Mouse (Mus musculus) heart, postnatal 10 days (tissue): Measurements from ENCODE around the gene Ly6g6c. TPM values are rescaled to one million over a fixed set of nuclear protein-coding genes. Genes with fewer than 3 reads are reported as not detected.

Source experiments
- DNase-seq, 2 experiments: peaks; one replicate each; pipeline ENCODE4 v3.0.0; 2021
- intact Hi-C: fragments of 180-260 bp; cut with DNase I; formaldehyde crosslinking; loops from one replicate; pipeline ENCODE4 v1.15.1; 2025
- total RNA-seq, 2 experiments: library from RNA; stranded (reverse); gene quantifications; 2 replicates each; pipeline ENCODE4 v1.2.3; 2021

The Ly6g6c gene
- total RNA-seq, 2 experiments from 2014 or later = not detected

GRCm38 (mm10) chr17:35077285-35077684 lies 12.1 kb downstream of the Ly6g6c start:
- no peak for DNase-seq
- intact Hi-C loops = no loop called here

- DNase-seq = peak; percentile 63 to 68
- intact Hi-C loops = loop anchor here (2.0 kb wide), 1 partner anchor 57 kb away; no protein-coding TSS in a partner anchor
Observed at GRCm38 (mm10) chr17:35077786-35078233, 12.6 kb downstream of the Ly6g6c start, which contains the start of gene Ly6g6d. Ly6g6d (minus strand) TSS chr17:35078065.

GRCm38 (mm10) chr17:35079778-35080177 lies 14.6 kb downstream of the Ly6g6c start:
- peak in 1 of 2 experiments; percentile 31 for DNase-seq
- intact Hi-C loops = loop anchor here (2.0 kb wide), 1 partner anchor 59 kb away; no protein-coding TSS in a partner anchor

GRCm38 (mm10) chr17:35080248-35080647 lies 15.1 kb downstream of the Ly6g6c start:
- DNase-seq = no peak
- intact Hi-C loops = no loop called here

DNA sequence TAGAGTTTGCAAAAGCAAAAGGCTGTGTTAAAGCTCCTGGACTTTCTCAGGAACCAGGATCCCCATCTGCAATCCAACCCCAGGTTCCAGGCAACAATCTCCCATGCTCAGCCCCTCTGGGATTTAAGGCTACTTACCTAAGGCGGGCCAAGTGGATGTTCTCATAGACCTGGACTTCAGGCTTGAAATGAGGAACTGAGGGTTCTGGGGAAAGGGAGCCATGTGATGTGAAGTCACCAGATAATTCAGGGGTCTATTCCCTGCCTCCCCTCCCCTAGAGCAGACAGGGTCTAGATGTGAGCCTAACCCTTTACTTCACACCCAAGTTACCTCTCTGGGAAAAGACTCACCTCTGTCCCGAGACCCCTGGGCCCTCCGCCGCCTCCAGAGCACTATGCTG lies 15.5 kb downstream of the Ly6g6c start:
- DNase-seq = no peak
- intact Hi-C loops = no loop called here

GRCm38 (mm10) chr17:35082841-35083576 lies 17.8 kb downstream of the Ly6g6c start:
- intact Hi-C loops = no loop called here
- no peak for DNase-seq

- intact Hi-C loops = no loop called here
- no peak for DNase-seq
Observed at GRCm38 (mm10) chr17:35083929-35084497, 18.8 kb downstream of the Ly6g6c start.

DNA sequence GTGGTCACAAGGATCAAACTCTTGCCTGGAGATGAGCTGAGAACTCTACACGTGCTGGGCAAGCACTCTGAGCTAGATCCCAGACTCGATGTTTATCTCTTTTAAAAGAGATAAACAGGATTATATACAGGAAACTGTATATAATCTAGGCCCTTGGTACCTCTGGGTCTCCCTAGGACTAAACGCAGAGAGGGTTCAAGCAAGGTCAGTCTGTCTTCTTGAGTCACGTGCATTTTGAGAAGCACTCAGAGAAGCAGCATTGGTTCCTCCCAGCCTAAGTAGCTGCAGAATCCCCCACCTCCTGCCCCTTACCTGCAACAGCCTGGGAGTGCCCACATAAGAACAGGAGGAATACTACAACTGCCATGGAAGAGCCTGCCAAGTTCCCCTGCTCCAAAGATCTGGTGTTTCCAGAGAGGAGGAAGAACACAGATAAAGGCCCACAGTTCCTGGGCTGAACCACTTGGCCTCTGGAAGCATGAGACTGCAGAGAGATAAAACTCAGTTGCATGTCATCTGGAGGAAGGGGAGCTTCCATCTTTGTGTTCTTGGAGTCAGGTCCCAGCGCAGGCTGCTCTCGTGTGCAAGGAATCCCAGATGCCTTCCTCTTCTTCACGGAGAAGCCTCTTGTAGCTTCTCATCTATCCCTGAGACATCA lies 20.1 kb downstream of the Ly6g6c start, which contains the start of gene Ly6g6f:
TSS of gene Ly6g6f (minus strand) at position 403 of the 658 bp plus-strand sequence.
- intact Hi-C loops = no loop called here
- no peak for DNase-seq

DNA sequence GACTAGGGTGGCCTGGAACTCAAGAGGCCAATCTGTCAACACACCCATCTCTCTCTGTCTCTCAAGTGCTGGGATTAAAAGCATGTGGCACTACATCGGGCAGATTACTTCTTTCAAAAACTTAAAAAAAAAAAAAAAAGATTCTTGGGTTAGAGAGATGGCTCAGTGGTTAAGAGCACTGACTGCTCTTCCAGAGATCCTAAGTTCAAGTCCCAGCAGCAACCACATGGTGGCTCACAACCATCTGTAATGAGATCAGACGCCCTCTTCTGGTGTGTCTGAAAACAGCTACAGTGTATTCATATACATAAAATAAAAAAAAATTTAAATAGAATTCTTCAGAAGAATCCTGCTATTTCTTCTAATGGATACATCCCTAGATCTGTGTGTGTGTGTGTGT lies 23.0 kb downstream of the Ly6g6c start:
- intact Hi-C loops = loop anchor here (2.0 kb wide), 1 partner anchor 29 kb away; the partner anchor contains the start of gene Ddah2
- no peak for DNase-seq

DNA sequence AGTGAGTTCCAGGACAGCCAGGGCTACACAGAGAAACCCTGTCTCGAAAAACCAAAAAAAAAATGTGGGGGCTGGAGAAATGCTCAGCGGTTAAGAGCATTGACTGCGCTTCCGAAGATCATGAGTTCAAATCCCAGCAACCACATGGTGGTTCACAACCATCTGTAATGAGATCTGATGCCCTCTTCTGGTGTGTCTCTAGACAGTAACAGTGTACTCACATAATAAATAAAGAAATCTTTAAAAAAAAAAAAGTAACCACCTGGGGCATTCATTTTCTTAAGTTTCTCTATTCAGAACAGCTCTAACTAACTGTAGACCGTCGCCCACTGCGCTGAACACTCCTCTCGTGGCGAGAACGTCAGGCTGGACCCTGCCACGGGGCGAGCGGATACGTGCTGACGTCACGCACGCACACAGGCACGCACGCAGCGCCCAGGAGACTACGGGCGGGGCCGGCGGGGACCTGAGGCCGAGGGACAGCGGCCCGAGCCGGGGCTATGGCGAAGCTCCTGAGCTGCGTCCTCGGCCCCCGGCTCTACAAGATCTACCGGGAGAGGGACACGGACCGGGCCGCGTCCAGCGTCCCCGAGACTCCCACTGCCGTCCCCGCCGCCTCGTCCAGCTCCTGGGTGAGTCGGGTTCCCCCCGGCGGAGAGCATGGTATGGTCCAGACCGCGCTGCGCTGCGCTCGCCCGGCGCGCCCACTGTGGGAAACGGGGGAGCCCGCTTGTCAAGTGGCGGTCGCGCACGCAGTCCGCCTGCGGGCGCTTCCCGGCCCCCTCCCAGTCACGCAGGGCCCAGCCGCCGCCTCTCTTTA lies 23.8 kb downstream of the Ly6g6c start, which contains the start of gene Abhd16a:
TSS of gene Abhd16a (plus strand) at position 439 of the 820 bp plus-strand sequence.
- intact Hi-C loops = loop anchor here (2.0 kb wide), 1 partner anchor 30 kb away; the partner anchor contains the start of gene Ddah2
- DNase-seq = peak; percentile 96

- intact Hi-C loops = loop anchor here (2.0 kb wide), 1 partner anchor 30 kb away; the partner anchor contains the start of gene Gpank1
- peak; percentile 35 to 46 for DNase-seq
Observed at GRCm38 (mm10) chr17:35090166-35090932, 25.2 kb downstream of the Ly6g6c start.

DNA sequence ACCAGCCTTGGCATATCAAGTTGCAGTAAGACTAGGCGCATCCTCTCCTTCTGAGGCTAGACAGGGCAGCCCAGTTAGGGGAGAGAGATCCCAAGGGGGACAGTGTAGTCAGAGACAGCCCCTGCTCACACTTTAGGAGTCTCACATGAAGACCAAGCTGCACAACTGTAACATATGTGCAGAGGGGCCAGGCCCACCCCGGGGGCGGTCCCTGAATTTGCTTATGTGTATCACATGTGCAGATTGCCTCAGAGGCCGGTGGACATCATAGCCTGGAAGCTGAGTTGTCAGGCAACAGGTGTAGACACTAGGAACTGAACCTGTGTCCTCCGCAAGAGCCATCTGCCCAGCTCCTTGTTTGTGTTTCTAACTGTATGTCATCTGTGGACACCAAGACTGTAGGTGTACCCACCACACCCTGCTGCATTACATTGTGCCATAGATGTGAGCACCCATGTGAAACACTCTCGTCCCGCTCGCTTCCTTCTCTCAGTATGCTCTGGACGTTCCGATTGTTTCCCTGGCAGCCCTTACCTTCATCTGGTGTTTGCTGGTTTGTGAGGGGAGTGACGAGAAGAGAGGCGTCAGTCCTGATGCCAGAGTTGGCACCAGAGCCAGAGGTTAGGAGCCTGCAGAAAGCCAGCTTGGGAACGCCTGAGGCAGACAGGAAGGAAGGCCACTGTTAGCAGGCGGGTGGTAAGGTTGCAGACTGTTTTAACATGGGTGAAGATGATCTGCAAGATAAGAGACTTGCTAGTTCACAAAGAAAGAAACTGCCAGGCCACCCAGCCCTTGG lies 27.4 kb downstream of the Ly6g6c start:
- intact Hi-C loops = no loop called here
- DNase-seq = no peak

- no peak for DNase-seq
- intact Hi-C loops = no loop called here
Observed at GRCm38 (mm10) chr17:35094475-35095365, 29.5 kb downstream of the Ly6g6c start.

DNA sequence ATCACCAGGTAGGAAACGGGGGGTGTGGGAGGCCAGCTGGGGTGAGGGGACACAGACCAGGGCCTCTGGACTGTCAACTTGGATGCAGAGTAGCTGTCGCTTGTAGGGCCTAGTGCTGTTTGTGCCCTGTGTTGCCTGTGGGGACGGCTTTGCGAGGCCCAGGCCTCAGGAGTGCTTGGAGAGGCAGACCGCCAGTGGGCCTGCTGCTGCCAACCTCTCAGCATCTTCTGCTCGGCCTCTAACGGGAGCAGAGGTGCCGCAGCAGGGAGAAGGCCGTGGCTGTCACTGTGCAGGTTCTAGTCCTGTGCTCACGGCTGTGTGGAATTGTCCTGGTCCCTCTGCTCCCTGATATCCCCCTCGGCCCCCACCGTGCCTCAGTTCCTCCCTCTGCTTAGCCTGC lies 31.4 kb downstream of the Ly6g6c start:
- intact Hi-C loops = no loop called here

GRCm38 (mm10) chr17:35097164-35097655 lies 32.0 kb downstream of the Ly6g6c start:
- intact Hi-C loops = no loop called here
- DNase-seq = peak in 1 of 2 experiments; percentile 41

More for the DNA sequence above, 31.4 kb downstream of the Ly6g6c start:
- DNase-seq = no peak

DNA sequence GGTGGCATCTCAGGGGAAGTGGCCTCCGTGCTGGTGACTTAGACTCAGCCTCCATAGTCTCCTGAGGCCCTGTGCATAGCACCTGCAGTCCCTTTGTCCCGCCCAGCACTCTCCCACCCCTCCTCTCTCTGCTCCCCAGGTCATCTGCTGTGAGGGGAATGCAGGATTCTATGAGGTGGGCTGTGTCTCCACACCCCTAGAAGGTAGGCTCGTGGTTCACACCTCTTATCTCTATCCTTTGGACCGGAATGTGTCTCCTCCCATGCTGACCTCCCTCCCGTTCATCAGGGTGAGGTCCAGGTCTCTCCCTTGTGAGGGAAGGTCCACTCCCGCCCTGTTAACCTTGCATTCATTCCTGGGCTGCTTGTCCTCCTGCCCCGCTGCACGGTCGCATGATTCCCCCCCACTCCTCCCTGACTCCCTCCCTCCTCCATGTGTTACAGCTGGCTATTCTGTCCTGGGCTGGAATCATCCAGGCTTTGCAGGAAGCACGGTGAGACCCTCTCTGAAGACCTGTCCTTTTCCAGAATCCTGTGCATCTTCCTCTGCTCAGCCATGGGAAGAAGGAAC lies 35.1 kb downstream of the Ly6g6c start:
- intact Hi-C loops = no loop called here

GRCm38 (mm10) chr17:35101161-35101560 lies 36.0 kb downstream of the Ly6g6c start:
- intact Hi-C loops = no loop called here
- no peak for DNase-seq

More for the DNA sequence above, 35.1 kb downstream of the Ly6g6c start:
- DNase-seq = no peak
